In genomic region chr12:33027093-33027492, GRCm38 (mm10) we compare ENCODE assay signal across 8 mouse cellular contexts.
DNase-seq lines count a peak whose midpoint lies in the region; ATAC-seq and TF ChIP-seq lines count a peak whose summit lies in the region.

No protein-coding gene starts in this region.

- peak; percentile 90 for TF ChIP-seq CTCF in bone marrow macrophage, adult 2 months (IDR thresholded peaks at IDR 0.05; ENCODE audit: low read depth, low read length)

- H3K4me2 ChIP-seq in embryonic facial prominence, embryonic 15.5 days (replicated peaks), result peak overlapping the region; percentile 35
- peak overlapping the region; percentile 35 for H3K4me2 ChIP-seq in limb, embryonic 14.5 days (replicated peaks; ENCODE audit: low read depth, low read length, severe bottlenecking)
- H3K4me2 ChIP-seq in myocyte (ENCODE audit: low read depth), result peak overlapping the region; percentile 19
- no peak overlapping the region for H3K4me2 ChIP-seq in stomach, embryonic 14.5 days (replicated peaks; ENCODE audit: low read depth, low read length)

- H3K79me2 ChIP-seq in myocyte (ENCODE audit: control insufficient read depth, insufficient read depth), result no peaks in the 10 kb centered on the region

- no peaks in the 10 kb centered on the region for H3K36me3 ChIP-seq in embryonic facial prominence, embryonic 15.5 days
- no peaks in the 10 kb centered on the region for H3K36me3 ChIP-seq in heart, embryonic 10.5 days
- no peaks in the 10 kb centered on the region for H3K36me3 ChIP-seq in limb, embryonic 14.5 days (ENCODE audit: control insufficient read depth, insufficient read depth, low read length)
- no peaks in the 10 kb centered on the region for H3K36me3 ChIP-seq in myocyte (ENCODE audit: control insufficient read depth, insufficient read depth)
- no peaks in the 10 kb centered on the region for H3K36me3 ChIP-seq in stomach, embryonic 14.5 days (ENCODE audit: control insufficient read depth, insufficient read depth, low read length)

- no peaks in the 10 kb centered on the region for H3K9me3 ChIP-seq in embryonic facial prominence, embryonic 15.5 days (replicated peaks)
- H3K9me3 ChIP-seq in heart, embryonic 10.5 days, result no peaks in the 10 kb centered on the region
- H3K9me3 ChIP-seq in limb, embryonic 14.5 days (ENCODE audit: control insufficient read depth, low read length), result no peaks in the 10 kb centered on the region
- no peaks in the 10 kb centered on the region; the same call in 1 of the 2 replicates for H3K9me3 ChIP-seq in stomach, embryonic 14.5 days (ENCODE audit: control insufficient read depth, low read depth, low read length)

- DNase-seq in heart, embryonic 10.5 days (ENCODE audit: low spot score), result peak; percentile 88
- DNase-seq in kidney, adult 9 months, result peak; percentile 82
- peak; percentile 98 for DNase-seq in limb, embryonic 14.5 days (ENCODE audit: low spot score)

- TF ChIP-seq POLR2A in bone marrow macrophage, adult 2 months (IDR thresholded peaks at IDR 0.05; ENCODE audit: borderline replicate concordance, low read depth, low read length), result no peak
- 0 out of 2 replicates have a peak, but pooled peaks have one; percentile 14 for TF ChIP-seq POLR2A in limb, embryonic 14.5 days (IDR thresholded peaks at IDR 0.05; ENCODE audit: borderline replicate concordance, extremely low read depth, insufficient read depth, insufficient read length)
- TF ChIP-seq POLR2A in myocyte (IDR thresholded peaks at IDR 0.05; ENCODE audit: insufficient read length, low read depth), result no peak

- 4% methylated on average over 10 of the region's 10 CpGs for WGBS in embryonic facial prominence, embryonic 15.5 days
- 3% methylated on average over 10 of the region's 10 CpGs for WGBS in heart, embryonic 10.5 days
- 2% methylated on average over 10 of the region's 10 CpGs for WGBS in limb, embryonic 14.5 days
- 2% methylated on average over 10 of the region's 10 CpGs for WGBS in stomach, embryonic 14.5 days

- H3K9ac ChIP-seq in embryonic facial prominence, embryonic 15.5 days, result no peak overlapping the region
- H3K9ac ChIP-seq in limb, embryonic 14.5 days (ENCODE audit: low read depth, low read length, severe bottlenecking), result no peak overlapping the region
- no peak overlapping the region for H3K9ac ChIP-seq in stomach, embryonic 14.5 days (replicated peaks; ENCODE audit: low read depth, low read length)

- ATAC-seq in CD4-positive, CD25-positive, alpha-beta regulatory T cell, adult 4 months, result peak; percentile 97
- 0 out of 2 replicates have a peak, but pooled peaks have one; percentile 22 for ATAC-seq in embryonic facial prominence, embryonic 15.5 days (ENCODE audit: insufficient number of reproducible peaks, low FRiP score, low TSS enrichment, low read depth)
- ATAC-seq in limb, embryonic 14.5 days (ENCODE audit: low FRiP score, low read depth), result peak; percentile 78
- ATAC-seq in stomach, embryonic 14.5 days (ENCODE audit: insufficient number of reproducible peaks, insufficient read depth, low FRiP score, low read depth), result peak; percentile 59

- H3ac ChIP-seq in myocyte (ENCODE audit: control insufficient read depth, insufficient read length), result no peak overlapping the region

- H3K4me3 ChIP-seq in bone marrow macrophage, adult 2 months (ENCODE audit: insufficient read depth, low read length), result no peak overlapping the region
- H3K4me3 ChIP-seq in embryonic facial prominence, embryonic 15.5 days (replicated peaks), result no peak overlapping the region
- H3K4me3 ChIP-seq in heart, embryonic 10.5 days, result 0 out of 2 replicates have a peak overlapping the region, but pooled peaks have one; percentile 13
- H3K4me3 ChIP-seq in limb, embryonic 14.5 days (replicated peaks; ENCODE audit: low read length), result 0 out of 2 replicates have a peak overlapping the region, but pooled peaks have one; percentile 0
- no peak overlapping the region for H3K4me3 ChIP-seq in myocyte
- H3K4me3 ChIP-seq in stomach, embryonic 14.5 days (ENCODE audit: low read depth, low read length), result no peak overlapping the region

- H3K4me1 ChIP-seq in bone marrow macrophage, adult 2 months (ENCODE audit: control insufficient read depth, insufficient read depth, low read length), result peaks cover 11% of the 10 kb centered on the region
- peaks cover 43% of the 10 kb centered on the region for H3K4me1 ChIP-seq in embryonic facial prominence, embryonic 15.5 days
- peaks cover 18% of the 10 kb centered on the region; the same call in 1 of the 2 replicates for H3K4me1 ChIP-seq in heart, embryonic 10.5 days
- H3K4me1 ChIP-seq in limb, embryonic 14.5 days (ENCODE audit: control insufficient read depth, insufficient read depth, low read length), result peaks cover 15% of the 10 kb centered on the region
- peaks cover 10% of the 10 kb centered on the region; the same call in 1 of the 2 replicates for H3K4me1 ChIP-seq in stomach, embryonic 14.5 days (ENCODE audit: control insufficient read depth, insufficient read depth, low read length)

- H3K27me3 ChIP-seq in embryonic facial prominence, embryonic 15.5 days, result 0 out of 2 replicates have a peak, but pooled peaks cover 3% of the 10 kb centered on the region
- H3K27me3 ChIP-seq in heart, embryonic 10.5 days (ENCODE audit: insufficient read depth, poor library complexity, severe bottlenecking), result no peaks in the 10 kb centered on the region
- no peaks in the 10 kb centered on the region for H3K27me3 ChIP-seq in limb, embryonic 14.5 days (ENCODE audit: control insufficient read depth, insufficient read depth, low read length)
- no peaks in the 10 kb centered on the region for H3K27me3 ChIP-seq in myocyte (ENCODE audit: control insufficient read depth, insufficient read depth, insufficient read length)
- H3K27me3 ChIP-seq in stomach, embryonic 14.5 days (ENCODE audit: control insufficient read depth, insufficient read depth, low read length), result no peaks in the 10 kb centered on the region

- no peak overlapping the region for H3K27ac ChIP-seq in bone marrow macrophage, adult 2 months (ENCODE audit: insufficient read depth, low read depth, low read length)
- no peak overlapping the region for H3K27ac ChIP-seq in embryonic facial prominence, embryonic 15.5 days (replicated peaks)
- peak overlapping the region; percentile 71 for H3K27ac ChIP-seq in heart, embryonic 10.5 days
- no peak overlapping the region for H3K27ac ChIP-seq in limb, embryonic 14.5 days (replicated peaks; ENCODE audit: low read depth, low read length)
- H3K27ac ChIP-seq in stomach, embryonic 14.5 days (ENCODE audit: low read length), result no peak overlapping the region

TF ChIP-seq in myocyte, 11 proteins besides CTCF, POLR2A, EP300 and RAD21:
- no peak for TF ChIP-seq TCF12 (IDR thresholded peaks at IDR 0.05; ENCODE audit: insufficient read depth, poor library complexity, severe bottlenecking)
- TF ChIP-seq MAX (IDR thresholded peaks at IDR 0.05; ENCODE audit: low read depth), result no peak
TF ChIP-seq in myocyte: peak in this region for 0.

Comparison
In these comparisons a context has a peak if more than half of its experiments do, and no peak if none do; other contexts are left out.
1. ATAC-seq: peak in every context shown above with its lines; median percentile 97 in CD4-positive, CD25-positive, alpha-beta regulatory T cell, adult 4 months; 78 in limb, embryonic 14.5 days; 59 in stomach, embryonic 14.5 days; 22 in embryonic facial prominence, embryonic 15.5 days.
2. H3K4me3 ChIP-seq: peak in heart, embryonic 10.5 days (single experiment) and limb, embryonic 14.5 days (single experiment); none in bone marrow macrophage, adult 2 months (single experiment), embryonic facial prominence, embryonic 15.5 days (single experiment), myocyte (single experiment) and stomach, embryonic 14.5 days (single experiment).
3. Peak in every context shown above with its lines, with median percentiles within 50 percentile points of each other: DNase-seq.